Mouse (Mus musculus) ovary, adult 18-20 months (tissue): Measurements from ENCODE around the gene Mcm6.

Experiments
- DNase-seq: peaks from one replicate; pipeline ENCODE4 v3.0.0; 2022; ENCODE audit warnings: low spot score, mixed read lengths

Gene Mcm6

DNA sequence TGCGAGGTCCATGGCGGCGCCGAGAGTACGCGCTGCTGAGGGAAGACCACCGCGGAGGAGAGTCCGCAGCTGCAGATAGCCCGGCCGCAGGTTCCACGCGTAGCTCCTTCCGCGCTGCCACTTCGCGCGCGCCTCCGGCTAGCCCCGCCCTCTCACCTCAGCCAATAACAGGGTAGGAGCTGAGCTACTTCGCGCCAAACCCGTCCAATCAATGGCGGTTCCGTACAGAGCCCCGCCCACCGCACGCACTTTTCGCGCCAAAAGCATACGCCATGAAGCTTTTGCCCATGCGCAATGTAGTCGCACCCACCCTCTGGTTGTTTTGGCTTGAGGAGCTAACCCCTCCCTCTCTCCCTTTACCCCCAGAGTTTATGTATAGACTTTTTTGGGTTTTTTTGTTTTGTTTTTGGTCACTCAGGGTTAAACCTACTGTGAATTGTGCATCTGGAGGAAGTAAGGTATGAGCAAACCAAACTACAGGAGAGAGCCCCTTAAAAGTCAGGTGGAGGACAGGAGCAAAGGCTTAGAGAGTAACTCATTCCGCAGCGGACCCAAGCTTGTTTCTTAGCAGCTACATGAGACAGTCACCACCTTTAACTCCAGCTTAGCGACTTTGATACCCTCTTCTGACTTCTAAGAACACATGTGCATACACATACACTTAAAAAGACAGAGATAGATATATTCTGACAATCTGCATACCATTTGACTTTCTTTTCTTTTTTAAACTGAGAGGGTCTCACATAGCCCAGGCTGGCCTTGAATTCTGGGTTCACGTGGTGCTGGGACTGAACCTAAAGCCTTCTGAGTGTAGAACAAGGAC lies at the start of gene Mcm6:
Gene Mcm6 (minus strand): TSS at position 111 of the 823 bp plus-strand sequence.
- peak; percentile 90 for DNase-seq

DNA sequence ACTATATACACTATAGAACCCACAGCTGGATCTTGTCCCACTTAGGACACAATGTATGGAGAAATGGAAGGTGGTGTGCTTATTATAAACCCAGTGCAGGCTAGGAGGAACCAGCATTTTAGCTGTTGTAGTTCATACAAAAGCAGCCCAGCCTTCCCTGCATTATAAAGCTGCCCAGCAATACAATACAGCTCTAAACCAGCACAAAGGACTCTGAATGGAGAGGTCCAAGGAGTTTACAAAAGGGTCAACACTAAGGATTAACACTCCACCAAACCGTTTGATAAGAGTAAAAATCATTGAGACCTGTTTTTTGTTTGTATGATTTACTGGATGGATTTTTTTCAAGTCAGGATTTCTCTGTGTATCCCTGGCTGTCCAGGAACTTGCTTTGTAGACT lies 47.4 kb upstream of the Mcm6 start:
- no peak for DNase-seq

DNA sequence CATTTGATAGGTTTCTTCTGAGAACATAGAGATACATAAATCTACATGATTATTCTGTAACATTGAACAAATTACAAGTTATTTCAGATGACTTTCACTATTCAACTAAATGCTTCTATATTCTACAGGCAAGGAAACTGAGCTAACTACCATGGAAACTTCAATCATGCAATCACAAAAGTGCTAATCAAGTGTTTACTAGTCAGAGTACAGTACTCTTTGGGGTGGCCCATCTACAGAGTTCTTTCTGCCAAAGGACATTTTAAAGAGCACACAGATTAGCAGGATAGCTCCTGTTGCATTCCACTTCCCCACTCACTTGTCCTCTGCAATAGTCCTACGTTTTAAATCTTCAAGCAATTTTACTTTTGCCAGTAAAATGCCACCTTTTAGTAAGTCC lies 46.2 kb upstream of the Mcm6 start:
- DNase-seq: no peak

DNA sequence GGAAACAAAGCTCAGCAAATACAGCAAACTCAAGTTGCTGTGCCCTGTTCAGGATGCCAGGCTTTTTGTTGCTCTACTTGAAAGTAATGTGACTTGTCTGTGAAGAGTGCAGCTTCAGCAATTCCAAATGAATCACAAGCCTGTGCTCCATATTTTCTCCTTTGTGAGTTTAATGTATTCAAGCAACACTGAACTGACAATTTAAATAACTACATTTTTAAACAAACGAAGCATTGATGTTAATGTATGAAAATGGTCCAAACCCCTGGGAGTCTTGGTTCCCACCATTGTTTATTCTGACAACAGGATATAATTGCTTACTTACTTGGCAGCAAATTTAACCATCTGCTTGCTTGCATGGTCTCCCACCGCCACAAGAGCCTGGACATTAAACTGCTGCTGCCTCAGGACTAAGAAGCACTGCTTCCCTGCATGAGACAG lies 45.6 kb upstream of the Mcm6 start:
- DNase-seq: no peak

DNA sequence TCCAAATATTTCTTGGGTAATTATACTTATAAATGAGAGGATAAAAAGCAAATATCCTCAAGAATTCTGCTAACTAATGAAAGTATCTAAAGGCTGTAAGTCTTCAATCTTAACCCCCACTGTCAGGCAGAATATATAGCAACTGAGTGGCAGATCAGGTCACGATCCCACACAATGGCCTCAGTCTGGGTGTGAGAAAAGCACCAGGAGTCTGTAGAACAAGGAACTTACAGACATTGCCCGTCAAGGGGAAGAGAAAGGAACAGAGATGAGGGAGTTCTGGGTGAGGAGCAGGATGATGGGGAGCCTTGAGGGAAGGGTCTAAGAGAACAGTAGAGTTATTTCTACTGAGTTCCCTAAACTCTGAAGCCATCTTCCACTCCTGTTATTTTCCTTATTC lies 41.5 kb upstream of the Mcm6 start:
- DNase-seq: no peak

DNA sequence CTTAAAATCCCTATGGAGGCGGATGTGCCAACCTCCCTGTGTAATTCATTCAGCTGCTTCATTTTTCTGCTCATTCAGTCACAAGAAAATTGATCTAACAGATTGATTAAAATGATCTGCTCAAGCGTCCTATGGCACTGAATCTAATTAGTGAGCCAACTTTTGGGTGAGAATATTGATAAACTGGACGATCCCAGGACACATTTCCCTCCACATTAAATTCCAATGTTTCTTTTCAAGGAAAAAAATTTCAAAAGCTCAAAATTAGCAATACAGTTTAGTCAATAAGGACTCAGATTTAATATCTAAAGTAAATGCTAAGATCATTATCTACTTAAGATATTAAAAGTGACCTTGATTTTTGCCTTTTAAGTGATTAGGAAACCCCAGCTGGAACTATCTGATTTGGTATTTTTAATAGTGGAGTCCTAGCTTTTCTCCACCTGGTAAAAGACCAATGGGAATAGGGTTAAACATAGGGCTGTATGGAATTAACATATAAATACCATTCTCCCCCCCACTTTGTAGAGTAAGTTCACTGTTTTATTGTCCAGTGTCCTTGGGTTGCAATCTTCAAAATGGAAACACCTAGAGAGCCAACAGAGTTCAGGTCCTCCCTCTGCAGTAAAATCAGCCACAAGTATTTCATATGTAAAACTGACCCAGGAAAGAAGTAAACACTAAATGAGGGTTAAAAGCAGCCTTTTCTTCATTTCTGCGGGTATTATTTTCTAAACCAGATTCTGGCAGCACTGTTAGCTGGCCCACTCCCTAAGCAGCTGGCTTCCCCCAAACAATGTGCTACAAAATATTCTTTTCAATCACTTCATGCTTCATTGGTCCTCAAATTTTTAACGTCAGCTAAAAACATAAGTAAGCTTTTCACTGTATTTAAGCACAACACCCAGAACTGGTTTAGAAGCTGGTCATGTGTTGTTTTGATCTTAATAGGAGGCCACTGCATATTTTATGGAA lies 40.8 kb upstream of the Mcm6 start:
- DNase-seq: no peak

DNA sequence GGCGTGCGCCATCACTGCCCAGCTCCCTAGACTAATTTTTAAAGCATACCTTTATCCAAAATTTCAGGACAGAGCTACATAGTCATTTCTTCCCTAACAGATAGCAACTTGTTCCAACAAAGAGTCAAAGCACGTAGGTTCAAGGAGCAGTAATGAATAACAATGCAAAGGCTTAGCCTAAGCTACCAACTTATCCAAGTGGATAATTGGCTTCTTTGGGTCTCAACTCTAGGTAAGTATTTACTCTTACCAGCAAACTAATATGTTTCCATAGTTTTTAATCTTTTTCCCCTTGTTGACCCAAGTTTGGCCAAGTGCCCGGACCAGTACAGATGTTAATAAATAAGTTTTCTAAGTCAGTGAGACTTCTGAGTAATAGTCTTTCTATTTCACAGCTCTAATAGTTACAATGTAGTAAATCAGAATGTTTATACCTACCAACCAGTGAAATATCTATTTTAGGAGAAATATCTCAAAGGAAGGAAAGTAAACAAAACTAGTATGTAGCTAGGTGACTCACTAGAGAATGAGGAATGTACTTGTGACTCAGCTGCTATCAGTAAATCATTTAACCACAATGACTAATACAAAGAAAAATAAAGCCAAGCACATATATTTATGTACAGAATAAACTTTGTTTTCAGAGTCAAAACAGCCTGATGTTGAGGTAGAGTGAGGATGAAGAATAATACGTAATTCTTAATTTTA lies 39.4 kb upstream of the Mcm6 start:
- DNase-seq: no peak

DNA sequence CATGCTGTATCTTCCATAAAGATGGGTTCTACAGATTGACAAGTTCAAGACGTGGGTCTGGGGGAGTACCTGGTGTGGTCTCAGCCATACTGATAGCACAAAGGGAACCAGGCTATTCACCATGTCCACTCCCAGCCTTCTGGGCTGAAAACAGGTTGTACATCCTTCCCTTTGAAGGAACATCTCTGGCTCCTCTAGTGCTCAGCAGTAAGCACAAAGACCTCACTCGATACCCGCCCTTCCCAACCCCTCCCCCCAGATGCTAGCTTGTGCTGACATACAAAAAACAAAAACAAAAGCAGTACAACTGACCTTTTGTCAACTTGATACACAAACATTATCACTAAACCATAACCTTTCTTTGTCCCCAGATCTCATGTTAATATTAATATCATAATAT lies 35.2 kb upstream of the Mcm6 start:
- DNase-seq: no peak

DNA sequence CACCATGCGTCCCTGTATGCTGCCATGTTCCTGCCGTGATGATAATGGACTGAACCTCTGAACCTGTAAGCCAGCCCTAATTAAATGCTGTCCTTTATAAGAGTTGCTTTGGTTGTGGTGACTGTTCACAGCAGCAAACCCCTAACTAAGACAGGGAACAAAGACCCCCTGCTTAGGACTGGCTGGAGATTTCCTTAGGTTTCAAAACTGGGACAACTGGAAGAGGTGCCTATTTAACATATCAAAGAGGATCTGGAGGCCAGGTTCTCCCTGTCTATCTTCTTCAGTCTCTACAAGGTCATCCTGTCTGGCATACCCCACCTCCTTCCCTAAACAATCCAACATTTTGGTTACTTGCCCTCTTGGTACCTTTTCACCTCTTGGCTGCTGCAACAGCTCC lies 32.9 kb upstream of the Mcm6 start:
- no peak for DNase-seq

DNA sequence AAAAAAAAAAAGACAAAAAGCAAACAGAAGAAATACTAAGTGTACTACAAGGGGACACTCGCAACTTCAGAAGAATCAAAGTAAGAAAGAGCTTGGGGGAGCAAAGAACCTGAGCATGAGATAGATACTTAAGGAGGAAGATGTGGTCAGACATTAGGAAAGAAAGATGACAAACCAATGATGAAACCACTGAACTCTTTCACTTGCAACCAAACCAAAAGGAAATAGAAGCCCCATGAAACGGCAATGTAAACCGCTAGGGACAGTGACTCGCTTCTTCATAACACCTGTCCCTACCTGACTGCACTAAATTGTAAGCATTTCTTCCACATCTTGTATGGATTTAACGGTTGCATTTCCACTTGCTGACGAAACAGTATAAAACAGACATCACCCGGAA lies 27.0 kb upstream of the Mcm6 start:
- DNase-seq: no peak

DNA sequence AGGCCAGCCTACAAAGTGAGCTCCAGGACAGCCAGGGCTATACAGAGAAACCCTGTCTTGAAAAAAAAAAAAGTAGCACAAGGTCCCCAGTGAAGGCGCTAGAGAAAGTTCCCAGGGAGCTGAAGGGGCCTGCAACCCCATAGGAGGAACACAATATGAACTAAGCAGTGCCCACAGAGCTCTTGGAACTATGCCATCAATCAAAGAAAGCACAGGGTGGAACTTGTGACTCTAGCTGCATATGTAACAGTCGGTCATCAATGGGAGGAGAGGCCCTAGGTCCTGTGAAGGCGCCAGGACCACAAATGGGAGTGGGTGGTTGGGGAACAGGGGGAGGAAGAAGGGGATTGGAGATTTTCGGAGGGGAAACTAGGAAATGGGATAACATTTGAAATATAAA lies 17.4 kb upstream of the Mcm6 start:
- no peak for DNase-seq

DNA sequence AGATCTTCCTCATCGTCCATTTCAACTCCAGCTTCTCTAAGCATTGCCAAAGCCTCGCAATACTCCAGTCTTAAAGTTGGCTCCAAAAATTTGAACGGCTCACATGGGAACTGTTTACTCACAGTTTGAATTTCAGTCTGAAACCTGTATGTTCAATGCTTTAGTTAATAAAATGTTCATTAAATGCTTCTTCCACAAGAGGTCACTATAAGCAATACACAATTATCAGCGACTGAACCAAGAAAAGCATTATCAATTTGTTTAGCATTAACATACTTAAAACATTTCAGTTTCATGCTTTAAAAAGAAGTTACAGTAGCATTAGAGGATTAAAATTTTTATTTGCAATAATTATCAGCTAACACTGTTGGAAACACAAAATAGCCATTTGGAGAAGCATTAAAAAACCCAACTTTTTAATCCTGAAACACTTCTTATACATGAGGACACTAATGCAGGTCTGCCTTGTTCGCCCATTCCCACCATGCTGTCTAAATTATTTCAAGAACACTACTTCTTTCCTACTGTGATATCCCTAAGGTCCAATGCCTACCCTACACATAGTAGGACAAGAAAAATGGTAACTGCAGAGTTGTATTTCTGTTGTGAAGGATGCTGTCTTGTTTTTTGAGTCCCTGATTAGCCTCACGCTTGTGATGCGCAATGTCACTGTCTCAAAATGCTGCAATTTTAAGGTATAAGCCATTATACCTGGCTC lies 12.8 kb upstream of the Mcm6 start:
- no peak for DNase-seq

DNA sequence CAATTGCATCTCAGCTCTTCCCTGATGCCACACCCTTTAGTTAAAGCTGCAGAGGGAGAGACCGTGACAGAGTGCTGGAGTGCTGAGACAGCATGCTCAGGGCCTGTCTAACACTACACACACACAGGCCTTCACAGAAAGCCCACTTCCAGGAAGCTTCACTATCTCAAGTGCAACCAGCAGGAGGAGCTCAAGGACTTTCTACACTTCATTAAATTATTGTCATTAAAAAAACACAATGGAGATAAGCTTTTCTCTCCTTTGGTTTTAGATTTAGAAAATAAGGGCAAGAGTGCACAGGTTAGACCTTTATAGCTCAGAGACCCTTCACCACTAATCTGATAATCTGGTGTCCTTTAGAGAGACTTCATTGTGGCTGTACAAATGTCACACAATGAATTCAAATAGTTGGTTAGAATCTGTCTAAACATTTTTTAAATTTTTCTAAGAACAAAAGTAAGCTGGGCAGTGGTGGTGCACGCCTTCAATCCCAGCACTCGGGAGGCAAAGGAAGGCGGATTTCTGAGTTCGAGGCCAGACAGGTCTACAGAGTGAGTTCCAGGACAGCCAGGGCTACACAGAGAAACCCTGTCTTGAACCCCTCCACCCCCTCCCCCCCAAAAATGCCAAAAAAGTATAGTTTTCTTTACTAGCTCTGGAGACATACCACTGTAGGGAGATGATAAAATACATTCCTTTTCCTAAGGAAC lies 9.4 kb upstream of the Mcm6 start:
- no peak for DNase-seq

DNA sequence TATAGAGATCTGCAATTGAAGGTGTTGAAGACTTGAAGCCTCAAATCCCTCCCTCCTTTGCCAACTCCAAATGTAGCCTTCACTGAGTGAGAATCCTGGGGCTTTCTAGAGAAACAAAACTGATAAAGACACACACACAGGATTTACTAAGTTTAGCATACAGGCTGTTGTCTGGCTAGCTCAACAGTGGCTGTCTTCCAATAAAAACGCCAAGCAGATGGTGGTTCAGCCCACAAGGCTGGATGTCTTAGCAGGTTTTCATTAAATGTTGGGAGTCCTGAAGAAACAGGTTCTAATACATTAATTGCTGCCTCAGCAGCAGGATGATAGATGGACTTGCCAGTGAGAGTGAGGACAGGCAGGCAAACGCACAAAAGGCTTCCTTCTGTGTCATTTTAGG lies 1.1 kb upstream of the Mcm6 start:
- no peak for DNase-seq

DNA sequence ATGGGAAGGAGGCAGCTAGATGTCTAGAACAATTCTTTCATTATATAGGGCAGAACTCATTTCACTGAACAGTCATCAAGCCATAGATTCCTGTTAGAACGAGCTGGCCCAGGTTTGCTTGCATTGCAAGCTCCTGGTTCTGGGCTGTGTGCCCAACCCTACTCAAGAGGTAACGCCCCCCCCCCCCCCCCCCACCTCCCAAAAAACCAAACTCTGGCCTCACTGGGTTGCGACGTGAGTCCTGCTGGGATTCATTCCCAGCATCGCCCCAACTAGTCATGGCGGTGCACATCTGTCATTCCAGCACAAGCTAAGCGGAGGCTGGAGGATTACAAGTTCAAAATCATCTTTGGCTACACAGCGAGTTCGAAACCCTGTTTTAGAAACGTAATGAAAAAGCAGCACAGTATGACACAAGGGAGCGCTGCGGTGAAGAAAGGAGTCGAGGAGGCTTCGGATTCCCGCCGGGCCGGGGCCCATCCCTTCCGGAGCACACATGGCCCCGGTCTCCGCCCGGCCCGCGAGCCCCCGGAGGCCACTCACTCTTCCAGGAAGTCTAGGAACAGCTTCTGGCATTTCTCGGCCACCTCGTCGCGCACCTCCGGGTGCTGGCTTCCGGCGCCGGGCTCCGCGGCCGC lies 429 bp downstream of the Mcm6 start:
- no peak for DNase-seq

DNA sequence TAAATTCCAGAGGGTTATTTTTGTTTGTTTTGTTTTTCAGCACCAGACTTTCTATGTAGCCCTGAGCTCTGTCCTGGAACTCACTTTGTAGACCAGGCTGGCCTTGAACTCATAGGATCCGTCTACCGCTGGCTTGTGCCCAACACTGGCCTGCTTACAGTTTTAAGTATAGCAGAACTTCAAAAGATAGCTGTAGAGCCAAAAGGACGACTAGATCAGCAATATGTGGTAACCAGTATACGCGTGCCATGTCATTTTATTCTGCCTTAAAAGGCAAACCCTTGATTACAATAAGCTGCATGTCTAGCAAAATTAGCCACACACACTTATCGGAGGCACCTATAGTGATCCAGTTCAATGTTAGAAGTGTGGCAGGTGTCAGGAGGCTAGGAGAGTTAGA lies 1.2 kb downstream of the Mcm6 start:
- DNase-seq: peak; percentile 48

DNA sequence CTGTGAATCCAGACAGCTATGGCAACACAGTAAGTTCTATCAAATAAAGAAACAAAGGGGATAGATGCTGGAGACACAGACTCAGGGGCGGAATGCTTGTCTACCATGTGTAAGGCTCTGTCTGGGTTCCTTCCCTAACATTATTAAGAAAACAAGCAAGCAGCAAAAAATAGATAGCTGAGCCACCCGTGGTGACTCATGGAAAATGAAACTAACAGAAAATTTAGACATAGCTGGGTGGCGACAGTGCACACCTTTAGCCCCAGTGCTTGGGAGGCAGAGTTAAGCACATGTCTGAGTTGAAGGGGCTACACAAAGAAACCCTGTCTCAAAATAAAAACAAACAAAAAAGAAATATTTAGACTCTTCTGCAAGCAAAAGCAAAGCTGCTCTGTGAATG lies 2.0 kb downstream of the Mcm6 start:
- DNase-seq: no peak

DNA sequence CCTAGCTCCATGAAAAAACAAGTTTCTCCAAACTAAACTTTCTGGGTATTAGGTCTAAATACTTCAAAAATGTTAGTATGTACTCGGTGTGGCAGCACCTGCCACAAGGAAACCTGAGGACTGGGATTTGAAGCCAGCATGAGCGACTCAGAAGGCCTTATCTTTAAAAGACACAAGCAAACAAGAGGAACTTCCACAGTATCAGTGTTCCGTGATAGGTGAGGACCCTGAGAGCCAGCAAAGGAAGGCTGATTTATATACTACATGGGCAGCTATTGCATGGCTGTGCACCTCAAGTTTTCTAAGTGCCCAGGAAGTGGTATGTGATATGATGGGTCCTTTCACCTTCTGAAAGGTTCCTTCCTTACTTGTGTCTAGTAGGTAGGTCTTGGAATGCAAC lies 6.4 kb downstream of the Mcm6 start:
- no peak for DNase-seq

DNA sequence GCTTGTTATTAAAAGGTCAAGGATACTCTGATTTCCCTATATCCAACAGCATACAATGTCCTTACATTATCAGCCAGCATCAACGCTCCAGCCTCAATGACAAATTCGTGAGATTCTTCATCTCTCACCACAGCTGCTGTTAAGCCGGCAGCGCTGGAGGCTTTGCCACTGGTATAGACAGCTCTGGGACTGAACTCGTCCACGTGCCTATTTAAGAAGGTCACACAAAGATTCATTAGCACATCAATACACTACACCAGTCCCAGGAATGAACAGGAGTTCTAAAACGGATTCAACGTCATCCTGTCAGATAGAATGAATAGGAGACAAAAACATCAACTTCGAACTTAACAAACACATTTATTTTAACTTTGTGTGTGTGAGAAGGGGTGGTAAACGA lies 15.2 kb downstream of the Mcm6 start:
- no peak for DNase-seq

DNA sequence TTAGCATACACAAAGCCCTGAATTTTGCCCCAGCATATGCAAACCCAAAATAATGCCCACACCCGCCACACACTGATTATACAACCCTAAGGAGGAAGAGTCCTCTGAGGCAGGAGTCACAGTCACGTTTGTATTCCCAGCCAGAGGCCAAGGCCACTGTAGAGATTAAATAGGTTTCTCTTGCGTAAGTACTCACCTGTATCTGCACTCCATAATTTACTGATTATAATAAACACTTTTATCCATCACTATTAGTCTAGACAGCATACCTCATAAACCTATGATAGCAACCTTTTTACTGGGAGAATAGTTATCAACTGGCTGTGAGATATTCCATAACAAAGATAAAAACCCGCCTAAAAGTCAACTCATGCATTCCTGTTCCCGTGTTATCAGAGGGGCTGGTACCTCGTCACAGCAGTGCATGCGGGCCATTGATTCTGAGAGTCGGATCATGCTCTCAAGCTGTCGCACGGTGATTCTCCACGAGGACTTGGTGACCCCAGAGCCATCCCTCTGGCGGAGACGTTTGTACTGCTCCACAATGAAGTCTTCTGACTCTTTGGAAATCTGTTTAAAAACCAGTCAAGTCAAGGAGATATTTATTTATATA lies 21.6 kb downstream of the Mcm6 start:
- DNase-seq: no peak
